Mouse (Mus musculus): ENCODE measurements at regions not wholly inside any gene's neighbourhood (a gene's known extent, or its start where the extent isn't known, plus 50 kb on each side); places are given as distances from the start of the nearest gene placed in this dataset.
A peak's percentile ranks its signal among the peaks of the same experiment; 100 is the strongest.

- ATAC-seq (replicated peaks; ENCODE audit: poor library complexity): no peak
Measured at GRCm38 (mm10) chr5:150866198-150866597, 86.2 kb upstream of the Kl start.

GRCm38 (mm10) chr5:150869954-150870353 is 82.5 kb upstream of the Kl start:
- ATAC-seq (replicated peaks; ENCODE audit: poor library complexity): no peak

GRCm38 (mm10) chr5:150878805-150879204 is 73.6 kb upstream of the Kl start:
- no peak for ATAC-seq (replicated peaks; ENCODE audit: poor library complexity)

- no peak for ATAC-seq (replicated peaks; ENCODE audit: poor library complexity)
Measured at GRCm38 (mm10) chr5:150883676-150884075, 68.7 kb upstream of the Kl start.

GRCm38 (mm10) chr5:150890086-150890485 is 62.3 kb upstream of the Kl start:
- no peak for ATAC-seq (replicated peaks; ENCODE audit: poor library complexity)

GRCm38 (mm10) chr5:150891262-150891940 is 61.0 kb upstream of the Kl start:
- ATAC-seq (replicated peaks; ENCODE audit: poor library complexity): 0 out of 2 replicates have a peak, but pooled peaks have one; percentile 11

- no peak for ATAC-seq (replicated peaks; ENCODE audit: poor library complexity)
Measured at GRCm38 (mm10) chr5:150894049-150894738, 58.2 kb upstream of the Kl start.

- no peak for ATAC-seq (replicated peaks; ENCODE audit: poor library complexity)
Measured at GRCm38 (mm10) chr5:150894739-150895085, 57.7 kb upstream of the Kl start.

GRCm38 (mm10) chr5:150901661-150902060 is 50.7 kb upstream of the Kl start:
- no peak for ATAC-seq (replicated peaks; ENCODE audit: poor library complexity)
